Mouse (Mus musculus) 3134 (cell line): ENCODE results near the gene Safb.

Source experiments
- DNase-seq: peaks from one replicate; pipeline ENCODE4 v3.0.0-alpha.2; 2011; ENCODE audit warnings: low spot score; ENCODE audit not compliant: insufficient read length; ENCODE audit errors: extremely low read depth

Safb gene

GRCm38 (mm10) chr17:56559386-56559785, 25.2 kb upstream of the Safb start:
- DNase-seq = no peak

- DNase-seq = no peak
Observed at GRCm38 (mm10) chr17:56560131-56560530, 24.5 kb upstream of the Safb start.

DNA sequence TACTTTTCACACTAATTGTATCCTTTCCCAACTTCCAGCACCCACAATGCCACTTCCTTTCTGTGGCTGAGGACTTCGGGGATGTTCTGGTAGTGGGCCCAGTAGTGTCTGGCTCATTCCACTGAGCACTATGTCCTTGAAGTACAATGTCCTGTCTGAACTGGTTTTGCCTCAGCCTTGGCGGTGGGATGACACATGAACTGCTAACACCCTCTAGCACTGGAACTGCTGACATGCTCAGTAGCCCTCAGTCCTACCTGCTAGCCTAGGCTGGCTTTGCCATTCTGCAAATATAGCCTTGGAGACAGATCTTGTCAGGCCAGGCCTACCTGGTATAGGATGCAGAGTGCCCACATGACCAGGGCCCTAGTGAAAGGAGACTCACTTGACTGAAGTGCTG, 22.8 kb upstream of the Safb start:
- no peak for DNase-seq

- no peak for DNase-seq
Observed at GRCm38 (mm10) chr17:56566293-56566692, 18.3 kb upstream of the Safb start.

DNA sequence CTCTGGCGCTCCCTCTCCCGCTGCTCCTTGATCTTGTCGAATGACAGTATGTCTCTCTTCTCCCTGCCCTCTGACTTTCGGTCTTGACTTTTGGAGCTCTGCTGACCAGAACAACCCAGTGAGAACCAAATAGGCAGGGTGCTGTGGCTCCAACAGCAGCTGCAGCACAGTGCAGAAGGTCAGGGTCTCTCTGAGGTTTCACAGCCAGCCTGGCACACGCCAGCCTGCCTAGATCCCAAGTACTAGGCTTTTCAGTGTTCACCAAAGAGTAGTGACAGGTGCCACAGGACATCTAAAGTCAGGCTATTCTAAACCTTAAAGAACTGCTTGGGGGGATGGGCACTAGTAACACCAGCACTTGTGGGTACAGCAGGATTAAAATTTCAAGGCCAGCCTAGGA, 17.7 kb upstream of the Safb start:
- no peak for DNase-seq

- DNase-seq = no peak
Observed at GRCm38 (mm10) chr17:56567370-56567769, 17.3 kb upstream of the Safb start.

DNA sequence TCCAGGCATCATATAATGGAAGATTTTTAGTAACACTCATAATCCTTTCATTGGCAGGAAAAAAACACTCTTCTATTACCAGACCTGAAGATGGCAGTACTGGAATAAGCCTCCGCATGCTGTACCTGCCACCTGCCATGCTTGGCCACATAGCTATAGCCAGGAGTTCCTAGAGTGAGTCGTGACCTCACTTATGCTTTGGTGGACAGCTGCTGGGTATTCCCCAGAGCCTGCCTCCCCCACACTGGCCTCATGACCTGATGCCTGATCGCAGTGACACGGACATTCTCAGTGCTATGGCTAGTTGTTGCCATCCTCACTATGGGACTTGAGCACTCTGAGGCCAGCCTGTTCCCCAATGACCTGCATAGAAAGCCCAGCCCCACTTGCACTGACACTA, 14.3 kb upstream of the Safb start:
- DNase-seq = no peak

DNA sequence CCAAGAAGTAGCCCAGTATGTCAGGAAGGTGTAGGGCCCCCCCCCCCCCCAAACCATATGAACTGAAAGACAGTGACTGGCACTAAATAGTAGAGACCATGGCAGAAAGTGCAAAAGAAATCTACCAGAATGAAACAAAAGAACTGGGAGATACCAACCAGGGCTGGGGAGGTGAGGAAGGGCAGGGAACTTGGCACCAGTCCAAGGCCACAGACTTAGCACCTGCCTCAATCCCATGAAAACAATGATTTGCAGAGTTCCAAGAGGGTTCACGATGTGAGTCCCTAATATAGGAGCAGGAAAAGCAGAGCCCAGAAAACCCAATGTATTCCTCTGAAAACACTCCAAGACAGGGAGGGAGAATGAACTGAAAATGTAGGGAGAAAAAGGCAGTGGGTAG, 12.5 kb upstream of the Safb start:
- no peak for DNase-seq

GRCm38 (mm10) chr17:56572939-56573338, 11.7 kb upstream of the Safb start:
- DNase-seq = no peak

- no peak for DNase-seq
Observed at GRCm38 (mm10) chr17:56583071-56583470, 1.6 kb upstream of the Safb start.

- DNase-seq = no peak
Observed at GRCm38 (mm10) chr17:56583611-56584256, 891 bp upstream of the Safb start.

- DNase-seq = no peak
Observed at GRCm38 (mm10) chr17:56585171-56585821, 671 bp downstream of the Safb start.

- DNase-seq = no peak
Observed at GRCm38 (mm10) chr17:56587773-56588172, 3.1 kb downstream of the Safb start.

DNA sequence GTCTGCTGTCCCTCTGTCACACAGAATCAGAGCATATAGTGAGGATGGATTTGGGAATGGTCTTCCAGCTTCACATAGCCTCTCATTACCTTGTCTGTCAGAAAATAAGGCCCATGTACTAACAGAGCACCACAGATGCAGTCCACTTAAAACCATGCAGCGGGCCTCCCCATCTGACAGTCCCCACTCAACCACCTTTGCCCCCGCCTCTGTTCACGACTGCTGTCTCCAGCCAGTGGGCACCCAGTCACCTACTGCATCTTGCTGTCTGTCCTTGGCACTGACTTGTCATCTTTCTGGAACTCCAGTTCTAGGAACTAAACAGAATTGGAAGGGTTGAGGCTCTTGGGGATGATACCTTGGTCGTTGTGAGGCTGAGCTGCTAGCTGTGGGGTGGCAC, 4.3 kb downstream of the Safb start:
- DNase-seq = no peak

DNA sequence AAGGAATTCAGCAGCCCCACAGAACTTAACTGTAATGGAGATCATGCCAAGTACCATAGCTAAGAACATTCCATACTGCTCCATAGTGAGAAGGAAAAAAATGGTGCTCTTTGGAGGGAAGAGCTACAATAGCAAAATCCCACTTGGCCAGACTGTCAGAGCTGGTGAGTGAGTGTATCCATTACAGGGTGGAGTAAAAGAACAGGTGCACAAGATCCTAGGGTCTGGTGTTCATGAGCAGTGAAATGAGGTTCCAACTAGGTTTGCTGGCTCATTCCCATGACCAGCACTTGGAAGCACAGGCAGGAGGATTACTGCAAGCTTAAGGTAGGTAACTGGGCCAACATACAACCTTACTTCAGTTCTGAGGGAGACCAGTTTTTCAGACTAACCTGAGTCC, 7.9 kb downstream of the Safb start:
- DNase-seq = no peak

DNA sequence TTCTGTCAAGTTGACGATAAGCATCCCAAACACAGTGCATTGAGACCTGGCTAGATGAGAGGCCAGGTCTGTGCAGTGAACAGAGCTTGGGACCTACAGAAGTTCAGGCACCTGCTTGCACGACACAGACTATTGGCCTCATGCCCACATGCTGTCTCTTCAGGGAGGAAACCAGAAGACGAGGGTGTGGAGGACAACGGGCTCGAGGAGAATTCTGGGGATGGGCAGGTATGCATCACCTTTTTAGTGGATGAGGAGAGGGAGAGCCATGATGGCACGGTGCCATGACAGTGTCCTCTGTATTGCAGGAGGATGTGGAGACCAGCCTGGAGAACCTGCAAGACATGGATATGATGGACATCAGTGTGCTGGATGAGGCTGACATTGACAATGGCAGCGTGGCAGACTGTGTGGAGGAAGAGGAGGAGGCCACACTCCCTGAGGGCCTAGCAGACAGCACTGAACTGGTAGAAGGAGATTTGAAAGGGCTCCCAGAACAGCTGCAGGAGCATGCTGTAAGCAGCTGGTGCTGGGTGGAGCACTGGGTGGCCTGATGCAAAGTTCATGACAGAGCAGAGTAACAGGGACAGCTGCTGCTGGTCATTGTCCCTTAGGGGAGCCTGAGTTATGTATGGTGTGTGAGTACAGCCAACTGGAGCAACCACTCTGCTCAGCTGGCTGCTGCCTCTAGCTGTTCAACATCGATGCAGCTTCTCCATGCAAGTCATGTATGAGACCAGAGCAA, 9.1 kb downstream of the Safb start:
- no peak for DNase-seq

DNA sequence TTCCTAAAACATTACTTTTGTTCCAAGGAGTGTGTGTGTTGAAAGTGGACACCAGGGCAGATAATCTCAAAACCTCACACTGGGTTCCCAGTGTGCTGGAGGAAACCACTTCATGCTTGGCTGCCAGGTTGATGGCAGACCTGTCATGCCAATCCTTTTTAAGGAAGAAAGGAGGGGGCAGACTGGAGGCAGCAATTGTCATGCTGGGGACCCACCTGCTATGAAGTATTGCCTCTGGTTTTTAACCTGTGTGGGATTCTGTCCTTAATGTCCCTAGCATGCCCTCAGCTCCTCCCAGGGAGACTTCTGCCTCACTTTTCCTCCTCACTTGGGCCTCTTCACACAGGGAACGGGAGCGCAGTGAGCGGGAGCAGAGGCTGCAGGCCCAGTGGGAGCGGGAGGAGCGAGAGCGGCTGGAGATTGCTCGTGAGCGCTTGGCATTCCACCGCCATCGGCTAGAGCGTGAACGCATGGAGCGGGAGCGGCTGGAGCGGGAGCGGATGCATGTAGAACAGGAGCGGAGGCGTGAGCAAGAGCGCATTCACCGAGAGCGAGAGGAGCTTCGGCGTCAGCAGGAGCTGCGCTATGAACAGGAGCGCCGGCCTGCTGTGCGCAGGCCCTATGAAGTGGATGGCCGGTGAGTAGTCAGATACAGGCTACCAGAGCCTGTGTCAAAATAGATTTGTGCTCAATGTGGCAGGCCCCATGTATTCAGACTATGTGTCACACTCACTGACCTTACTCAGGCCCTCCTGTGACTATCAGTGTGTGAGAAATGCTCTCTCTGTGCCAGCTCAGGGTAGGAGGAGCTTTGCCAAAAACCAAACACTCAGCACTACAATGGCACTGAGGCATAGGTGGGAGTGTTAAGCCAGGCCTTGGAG, 18.8 kb downstream of the Safb start:
- DNase-seq = no peak

DNA sequence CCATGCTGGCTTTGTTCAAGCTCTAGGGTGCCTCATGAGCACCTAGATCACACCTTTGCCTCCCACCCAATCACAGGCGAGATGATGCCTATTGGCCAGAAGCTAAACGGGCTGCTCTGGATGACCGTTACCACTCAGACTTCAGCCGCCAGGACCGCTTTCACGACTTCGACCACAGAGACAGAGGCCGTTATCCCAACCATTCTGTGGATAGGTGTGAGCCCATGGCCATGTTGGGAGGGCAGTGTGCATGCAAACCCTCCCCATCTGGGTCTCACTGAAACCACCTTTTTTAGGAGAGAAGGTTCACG, 19.4 kb downstream of the Safb start:
- DNase-seq = no peak

- DNase-seq = no peak
Observed at GRCm38 (mm10) chr17:56604422-56604821, 19.8 kb downstream of the Safb start.

- DNase-seq = no peak
Observed at GRCm38 (mm10) chr17:56605431-56605830, 20.8 kb downstream of the Safb start.

- DNase-seq = no peak
Observed at GRCm38 (mm10) chr17:56607521-56608062, 23.0 kb downstream of the Safb start.
